Mouse (Mus musculus) G1E (cell line): Measurements from ENCODE around the gene Srebf2.

Source experiments
- CTCF ChIP-seq: IDR thresholded peaks from 2 replicates; pipeline ENCODE4 v1.5.1; 2012; ENCODE audit warnings: low read depth, low read length, inconsistent platforms, mixed read lengths
- GATA1 ChIP-seq: IDR thresholded peaks from 2 replicates; pipeline ENCODE4 v1.6.1; 2012; ENCODE audit warnings: borderline replicate concordance, low read length, inconsistent platforms, mixed read lengths
- TAL1 ChIP-seq: conservative IDR thresholded peaks from 2 replicates; pipeline ENCODE4 v1.6.1; 2012; ENCODE audit warnings: low read depth, low read length, inconsistent platforms, mixed read lengths

GRCm38 (mm10) chr15:82215332-82216046, 68.5 kb downstream of the Srebf2 start:
- TF ChIP-seq TAL1 = no peak
- TF ChIP-seq CTCF = no peak
- TF ChIP-seq GATA1 = no peak
